Mouse (Mus musculus): ENCODE data around the gene Ak2.

DNA sequence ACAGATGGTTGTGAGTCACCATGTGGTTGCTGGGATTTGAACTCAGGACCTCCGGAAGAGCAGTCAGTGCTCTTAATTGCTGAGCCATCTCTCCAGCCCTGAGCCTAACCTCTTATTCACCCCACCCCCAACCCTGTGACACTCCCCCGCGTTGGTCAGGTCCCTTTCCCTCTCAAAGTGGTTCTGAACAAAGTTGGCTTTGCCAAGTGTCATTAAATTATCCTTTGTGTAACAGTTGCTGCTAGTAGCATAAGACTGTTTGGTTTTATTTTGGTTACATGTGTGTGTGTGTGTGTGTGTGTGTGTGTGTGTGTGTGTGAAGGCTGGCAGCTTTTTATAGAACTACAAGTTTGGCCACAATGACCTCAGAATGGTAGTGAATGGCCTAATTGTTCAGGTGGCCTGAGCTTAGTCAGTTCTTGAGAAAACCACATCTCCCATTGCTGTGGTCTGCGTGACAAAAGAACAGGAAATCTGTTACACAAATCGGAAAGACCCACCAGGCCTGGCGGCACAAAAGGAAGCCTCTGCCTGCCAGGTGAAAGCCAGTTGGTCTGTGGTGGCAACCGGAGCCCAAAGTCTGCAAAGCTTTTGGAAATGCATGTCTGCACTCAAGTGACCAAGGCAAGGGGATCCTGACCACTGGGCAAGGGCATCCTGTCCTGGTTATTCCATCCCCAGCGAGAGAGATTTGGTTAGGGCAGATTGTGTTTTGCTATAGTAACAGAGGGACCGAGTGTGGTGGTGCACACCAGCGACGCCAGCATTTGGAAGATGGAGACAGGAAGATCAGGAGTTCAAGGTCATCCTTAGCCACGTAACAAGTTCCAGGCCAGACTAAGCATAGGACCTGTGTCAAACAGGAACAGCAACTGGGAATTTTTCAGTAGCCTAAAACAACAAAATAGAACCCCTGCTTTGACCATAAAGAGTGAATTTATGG is 10.6 kb upstream of the Ak2 start:
- TF ChIP-seq ZNF384 (IDR thresholded peaks at IDR 0.05; ENCODE audit: low read depth, low read length): no peak
- no peak for TF ChIP-seq MAFK (IDR thresholded peaks at IDR 0.05; ENCODE audit: insufficient read depth, low read depth, low read length)
- TF ChIP-seq ZC3H11A (IDR thresholded peaks at IDR 0.05; ENCODE audit: borderline replicate concordance, low read depth, low read length): no peak
- no peak for TF ChIP-seq CHD2 (IDR thresholded peaks at IDR 0.05; ENCODE audit: low read depth, low read length)
- no peak for TF ChIP-seq HCFC1 (IDR thresholded peaks at IDR 0.05; ENCODE audit: borderline replicate concordance, insufficient read depth, low read length)
